ENCODE assay signal across 8 mouse cellular contexts in the genomic region with DNA sequence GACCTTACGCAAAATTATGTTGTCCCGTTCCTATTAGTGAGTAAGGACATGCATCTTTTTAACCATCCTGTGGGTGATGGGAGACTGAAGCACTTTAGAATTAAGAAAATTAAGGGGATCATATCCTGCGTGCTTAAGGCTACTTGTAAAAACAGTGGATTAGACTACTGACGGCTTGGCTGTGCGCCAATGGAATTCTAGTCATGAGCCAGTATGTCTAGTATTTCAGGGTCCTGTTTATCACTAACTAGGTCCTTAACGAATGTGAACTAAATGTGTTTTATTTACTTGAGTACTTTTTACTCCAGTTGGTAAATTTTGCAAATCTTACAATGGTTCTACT. TPM values are rescaled to one million over a fixed set of nuclear protein-coding genes. Genes with fewer than 3 reads are reported as not detected.
DNase-seq lines count a peak whose midpoint lies in the region; ATAC-seq lines count a peak whose summit lies in the region.

No protein-coding gene starts in this region.

- 4% methylated on average over 6 of the region's 6 CpGs for WGBS in heart, embryonic 11.5 days (ENCODE audit: insufficient replicate concordance)
- WGBS in embryonic facial prominence, embryonic 14.5 days = 2% methylated on average over 6 of the region's 6 CpGs
- 10% methylated on average over 6 of the region's 6 CpGs for WGBS in hindbrain, embryonic 14.5 days
- 7% methylated on average over 6 of the region's 6 CpGs for WGBS in limb, embryonic 11.5 days
- 9% methylated on average over 6 of the region's 6 CpGs for WGBS in midbrain, embryonic 11.5 days

- no peak for DNase-seq in heart, adult 9 months (ENCODE audit: low spot score in 2 of 2)
- peak; percentile 9 for DNase-seq in ES-CJ7 (ENCODE audit: low read depth, low spot score)
- peak; percentile 85 for DNase-seq in embryonic facial prominence, embryonic 14.5 days (ENCODE audit: low spot score)
- DNase-seq in hindbrain, embryonic 14.5 days (ENCODE audit: low spot score) = peak; percentile 57
- DNase-seq in limb, embryonic 11.5 days (ENCODE audit: low spot score) = no peak
- DNase-seq in midbrain, embryonic 11.5 days (ENCODE audit: low spot score, missing footprints) = peak; percentile 93
- no peak for DNase-seq in yolk sac, embryonic 10.5 days (ENCODE audit: low spot score)

- peak overlapping the region; percentile 95 for H3K27ac ChIP-seq in heart, embryonic 11.5 days (ENCODE audit: low read depth, low read length)
- peak overlapping the region; percentile 94 for H3K27ac ChIP-seq in embryonic facial prominence, embryonic 14.5 days (replicated peaks; ENCODE audit: low read depth, low read length)
- peak overlapping the region; percentile 86 for H3K27ac ChIP-seq in hindbrain, embryonic 14.5 days
- peak overlapping the region; percentile 87; the same call in 1 of the 2 replicates for H3K27ac ChIP-seq in limb, embryonic 11.5 days (replicated peaks; ENCODE audit: low read depth, low read length)
- peak overlapping the region; percentile 86; the same call in 1 of the 2 replicates for H3K27ac ChIP-seq in midbrain, embryonic 11.5 days (ENCODE audit: low read depth, low read length)

- H3K9me3 ChIP-seq in heart, embryonic 11.5 days (replicated peaks; ENCODE audit: control insufficient read depth, low read length) = no peaks in the 10 kb centered on the region
- no peaks in the 10 kb centered on the region for H3K9me3 ChIP-seq in embryonic facial prominence, embryonic 14.5 days (ENCODE audit: control insufficient read depth, low read length)
- no peaks in the 10 kb centered on the region for H3K9me3 ChIP-seq in hindbrain, embryonic 14.5 days (ENCODE audit: control insufficient read depth, low read length)
- H3K9me3 ChIP-seq in limb, embryonic 11.5 days (ENCODE audit: control insufficient read depth, low read length) = no peaks in the 10 kb centered on the region
- H3K9me3 ChIP-seq in midbrain, embryonic 11.5 days (ENCODE audit: control insufficient read depth, low read length) = no peaks in the 10 kb centered on the region

- H3K9ac ChIP-seq in heart, embryonic 11.5 days (ENCODE audit: low read depth, low read length) = peak overlapping the region; percentile 98
- peak overlapping the region; percentile 96 for H3K9ac ChIP-seq in embryonic facial prominence, embryonic 14.5 days (ENCODE audit: low read depth, low read length)
- peak overlapping the region; percentile 95; the same call in 1 of the 2 replicates for H3K9ac ChIP-seq in hindbrain, embryonic 14.5 days
- peak overlapping the region; percentile 93 for H3K9ac ChIP-seq in limb, embryonic 11.5 days (ENCODE audit: low read length)
- peak overlapping the region; percentile 93 for H3K9ac ChIP-seq in midbrain, embryonic 11.5 days (ENCODE audit: low read length)

- peak overlapping the region; percentile 87 for H3K4me2 ChIP-seq in heart, embryonic 11.5 days
- peak overlapping the region; percentile 52 for H3K4me2 ChIP-seq in embryonic facial prominence, embryonic 14.5 days (ENCODE audit: low read depth, low read length)
- H3K4me2 ChIP-seq in hindbrain, embryonic 14.5 days (replicated peaks) = peak overlapping the region; percentile 90
- peak overlapping the region; percentile 38 for H3K4me2 ChIP-seq in limb, embryonic 11.5 days (ENCODE audit: low read depth, severe bottlenecking)
- peak overlapping the region; percentile 46 for H3K4me2 ChIP-seq in midbrain, embryonic 11.5 days

- H3K27me3 ChIP-seq in heart, embryonic 11.5 days (ENCODE audit: control insufficient read depth, insufficient read depth, low read length) = no peaks in the 10 kb centered on the region
- H3K27me3 ChIP-seq in embryonic facial prominence, embryonic 14.5 days (replicated peaks; ENCODE audit: control insufficient read depth, insufficient read depth, low read length) = no peaks in the 10 kb centered on the region
- H3K27me3 ChIP-seq in hindbrain, embryonic 14.5 days (ENCODE audit: control insufficient read depth, insufficient read depth, low read length) = no peaks in the 10 kb centered on the region
- H3K27me3 ChIP-seq in limb, embryonic 11.5 days (ENCODE audit: control insufficient read depth, insufficient read depth, low read length) = no peaks in the 10 kb centered on the region
- H3K27me3 ChIP-seq in midbrain, embryonic 11.5 days (ENCODE audit: control insufficient read depth, insufficient read depth, low read length) = no peaks in the 10 kb centered on the region

- H3K36me3 ChIP-seq in heart, embryonic 11.5 days (ENCODE audit: control insufficient read depth, insufficient read depth, low read length) = no peaks in the 10 kb centered on the region
- peaks cover 2% of the 10 kb centered on the region; the same call in 1 of the 2 replicates for H3K36me3 ChIP-seq in embryonic facial prominence, embryonic 14.5 days (ENCODE audit: control insufficient read depth, insufficient read depth, low read length)
- peaks cover 3% of the 10 kb centered on the region; the same call in 1 of the 2 replicates for H3K36me3 ChIP-seq in hindbrain, embryonic 14.5 days (replicated peaks; ENCODE audit: control insufficient read depth, insufficient read depth)
- no peaks in the 10 kb centered on the region for H3K36me3 ChIP-seq in limb, embryonic 11.5 days (ENCODE audit: control insufficient read depth, insufficient read depth, low read length)
- H3K36me3 ChIP-seq in midbrain, embryonic 11.5 days (ENCODE audit: control insufficient read depth, insufficient read depth, low read length) = no peaks in the 10 kb centered on the region

- H3K4me1 ChIP-seq in heart, embryonic 11.5 days (ENCODE audit: control insufficient read depth, insufficient read depth, low read length) = peaks cover 7% of the 10 kb centered on the region; the same call in 1 of the 2 replicates
- H3K4me1 ChIP-seq in embryonic facial prominence, embryonic 14.5 days (ENCODE audit: control insufficient read depth, insufficient read depth, low read length) = peaks cover 17% of the 10 kb centered on the region
- H3K4me1 ChIP-seq in hindbrain, embryonic 14.5 days (replicated peaks; ENCODE audit: control insufficient read depth, insufficient read depth, low read length) = peaks cover 17% of the 10 kb centered on the region
- H3K4me1 ChIP-seq in limb, embryonic 11.5 days (ENCODE audit: control insufficient read depth, insufficient read depth, low read length) = peaks cover 8% of the 10 kb centered on the region; the same call in 1 of the 2 replicates
- no peaks in the 10 kb centered on the region; the same call in 1 of the 2 replicates for H3K4me1 ChIP-seq in midbrain, embryonic 11.5 days (ENCODE audit: control insufficient read depth, insufficient read depth, low read length)

- H3K4me3 ChIP-seq in heart, embryonic 11.5 days (ENCODE audit: low read depth, low read length) = peak overlapping the region; percentile 97
- H3K4me3 ChIP-seq in embryonic facial prominence, embryonic 14.5 days (ENCODE audit: low read depth, low read length) = peak overlapping the region; percentile 88
- H3K4me3 ChIP-seq in hindbrain, embryonic 14.5 days (replicated peaks; ENCODE audit: low read length) = peak overlapping the region; percentile 95
- peak overlapping the region; percentile 91 for H3K4me3 ChIP-seq in limb, embryonic 11.5 days (ENCODE audit: low read depth, low read length)
- peak overlapping the region; percentile 93 for H3K4me3 ChIP-seq in midbrain, embryonic 11.5 days (ENCODE audit: low read depth, low read length)

- ATAC-seq in heart, embryonic 11.5 days (replicated peaks; ENCODE audit: insufficient number of reproducible peaks, low FRiP score, low TSS enrichment) = peak; percentile 12; the same call in 1 of the 2 replicates
- ATAC-seq in embryonic facial prominence, embryonic 14.5 days (ENCODE audit: low read depth) = peak; percentile 24
- ATAC-seq in hindbrain, embryonic 14.5 days (ENCODE audit: low FRiP score) = peak; percentile 9
- ATAC-seq in limb, embryonic 11.5 days (ENCODE audit: insufficient number of reproducible peaks, low FRiP score, low TSS enrichment, low read depth) = peak; percentile 23; the same call in 1 of the 2 replicates
- ATAC-seq in midbrain, embryonic 11.5 days (ENCODE audit: low FRiP score) = peak; percentile 31

RNA-seq across cellular contexts. Expression of a gene that starts 0.7 kb away (rescaled TPM):
- 1.2 and 1.6 TPM in 2 replicates for polyA plus RNA-seq in heart, embryonic 11.5 days (2014; fragmentation: Nextera tagmentation; extraction: Ambion mirVana)
- 1.5 and 1.9 TPM in 2 replicates for polyA plus RNA-seq in embryonic facial prominence, embryonic 14.5 days (2014; fragmentation: Nextera tagmentation; extraction: Ambion mirVana)
- 0.94 and 1.2 TPM in 2 replicates for polyA plus RNA-seq in hindbrain, embryonic 14.5 days (2014; fragmentation: Nextera tagmentation; extraction: Ambion mirVana)
- polyA plus RNA-seq in limb, embryonic 11.5 days (2014; fragmentation: Nextera tagmentation; extraction: Ambion mirVana) = 1.9 and 2.3 TPM in 2 replicates
- polyA plus RNA-seq in midbrain, embryonic 11.5 days (2014; fragmentation: Nextera tagmentation; extraction: Ambion mirVana) = 1.6 and 2.4 TPM in 2 replicates

RNA-seq across cellular contexts. Expression of a gene that starts 0.7 kb away (rescaled TPM):
- 96.5 and 99.1 TPM in 2 replicates for polyA plus RNA-seq in heart, embryonic 11.5 days (2014; fragmentation: Nextera tagmentation; extraction: Ambion mirVana)
- 121 and 126 TPM in 2 replicates for polyA plus RNA-seq in embryonic facial prominence, embryonic 14.5 days (2014; fragmentation: Nextera tagmentation; extraction: Ambion mirVana)
- 173 and 186 TPM in 2 replicates for polyA plus RNA-seq in hindbrain, embryonic 14.5 days (2014; fragmentation: Nextera tagmentation; extraction: Ambion mirVana)
- polyA plus RNA-seq in limb, embryonic 11.5 days (2014; fragmentation: Nextera tagmentation; extraction: Ambion mirVana) = 147 and 161 TPM in 2 replicates
- polyA plus RNA-seq in midbrain, embryonic 11.5 days (2014; fragmentation: Nextera tagmentation; extraction: Ambion mirVana) = 159 and 170 TPM in 2 replicates

Comparison
In these comparisons a context has a peak if more than half of its experiments do, and no peak if none do; other contexts are left out.
1. H3K4me2 ChIP-seq: peak in every context shown above with its lines; median percentile 90 in hindbrain, embryonic 14.5 days; 87 in heart, embryonic 11.5 days; 52 in embryonic facial prominence, embryonic 14.5 days; 46 in midbrain, embryonic 11.5 days; 38 in limb, embryonic 11.5 days.
2. DNase-seq: peak in ES-CJ7 (single experiment), embryonic facial prominence, embryonic 14.5 days (single experiment), hindbrain, embryonic 14.5 days (single experiment) and midbrain, embryonic 11.5 days (single experiment); none in heart, adult 9 months (0 of 2), limb, embryonic 11.5 days (single experiment) and yolk sac, embryonic 10.5 days (single experiment).
3. Peak in every context shown above with its lines, with median percentiles within 50 percentile points of each other: ATAC-seq, H3K27ac ChIP-seq, H3K4me3 ChIP-seq and H3K9ac ChIP-seq.